Mouse (Mus musculus) limb, embryonic 15.5 days (tissue): ENCODE measurements around the gene Nadsyn1. TPM values are rescaled to one million over a fixed set of nuclear protein-coding genes. Genes with fewer than 3 reads are reported as not detected.

ENCODE experiments used
- ATAC-seq: fragments of 200-750 bp; cut with Nextera tagmentation; 2 replicates; pipeline ENCODE4 v1.8.0; 2017; ENCODE audit warnings: low read depth, moderate TSS enrichment; ENCODE audit not compliant: insufficient number of reproducible peaks, low FRiP score, low TSS enrichment
- H3K27ac ChIP-seq: fragments of 300-500 bp; sonication (generic); 2 replicates; pipeline ENCODE4 v1.5.1; 2015; ENCODE audit warnings: moderate library complexity, mild to moderate bottlenecking, inconsistent platforms
- H3K27me3 ChIP-seq: fragments of 300-500 bp; sonication (generic); 2 replicates; pipeline ENCODE4 v1.6.1; 2015; ENCODE audit warnings: inconsistent platforms
- H3K36me3 ChIP-seq: fragments of 300-500 bp; sonication (generic); 2 replicates; pipeline ENCODE4 v1.6.1; 2015; ENCODE audit warnings: inconsistent platforms
- H3K4me1 ChIP-seq: fragments of 300-500 bp; sonication (generic); 2 replicates; pipeline ENCODE4 v1.6.1; 2015; ENCODE audit warnings: inconsistent platforms
- H3K4me2 ChIP-seq: fragments of 300-500 bp; sonication (generic); 2 replicates; pipeline ENCODE4 v1.6.1; 2015; ENCODE audit warnings: mild to moderate bottlenecking, inconsistent platforms
- H3K4me3 ChIP-seq: fragments of 300-500 bp; sonication (generic); 2 replicates; pipeline ENCODE4 v1.5.1; 2015; ENCODE audit warnings: mild to moderate bottlenecking, inconsistent platforms
- H3K9ac ChIP-seq: fragments of 300-500 bp; sonication (generic); 2 replicates; pipeline ENCODE4 v1.6.1; 2015; ENCODE audit warnings: inconsistent platforms
- H3K9me3 ChIP-seq: fragments of 300-500 bp; sonication (generic); 2 replicates; pipeline ENCODE4 v1.6.1; 2016; ENCODE audit warnings: inconsistent platforms
- WGBS: fragments of 180-500 bp; shearing (Covaris S2); methylation state at CpG from one replicate; pipeline ENCODE4 v1.1.7; 2015; 5-methylcytosine and 5-hydroxymethylcytosine counted together
- polyA plus RNA-seq: library from polyadenylated mRNA; unstranded; fragments of >200 nt; fragmentation: Nextera tagmentation; extraction: Ambion mirVana; gene quantifications from 2 replicates; pipeline ENCODE4 v1.2.1, GENCODE M21; 2015

Gene Nadsyn1
- polyA plus RNA-seq, 1 experiment from 2014 or later: 6.6 TPM

GRCm38 (mm10) chr7:143798783-143799182 is 23.9 kb downstream of the Nadsyn1 start:
- Histone ChIP-seq H3K4me2 (no peak overlapping the region), H3K4me3 (no peak overlapping the region), H3K27me3 (no peaks in the 10 kb centered on the region), H3K36me3 (peaks cover 74% of the 10 kb centered on the region), H3K4me1 (no peaks in the 10 kb centered on the region), H3K9ac (no peak overlapping the region), H3K9me3 (no peaks in the 10 kb centered on the region), H3K27ac (no peak overlapping the region)
- ATAC-seq: no peak
- WGBS: 95% methylated on average over 4 of the region's 4 CpGs

- H3K4me1 ChIP-seq: no peaks in the 10 kb centered on the region
- no peak overlapping the region for H3K9ac ChIP-seq
- no peak for ATAC-seq
- no peak overlapping the region for H3K27ac ChIP-seq
- H3K27me3 ChIP-seq: no peaks in the 10 kb centered on the region
- H3K36me3 ChIP-seq: peaks cover 32% of the 10 kb centered on the region
- H3K4me3 ChIP-seq: no peak overlapping the region
- WGBS: 48% methylated on average over 4 of the region's 4 CpGs
- H3K9me3 ChIP-seq: no peaks in the 10 kb centered on the region
- no peak overlapping the region for H3K4me2 ChIP-seq
Observed at GRCm38 (mm10) chr7:143793121-143793520, 29.5 kb downstream of the Nadsyn1 start.

- H3K27ac ChIP-seq: no peak overlapping the region
- H3K9ac ChIP-seq: no peak overlapping the region
- no peak for ATAC-seq
- no peak overlapping the region for H3K4me2 ChIP-seq
- H3K4me3 ChIP-seq: no peak overlapping the region
- H3K27me3 ChIP-seq: no peaks in the 10 kb centered on the region
- H3K36me3 ChIP-seq: peaks cover 25% of the 10 kb centered on the region
- no peaks in the 10 kb centered on the region for H3K4me1 ChIP-seq
- WGBS: 83% methylated on average over 6 of the region's 6 CpGs
- H3K9me3 ChIP-seq: no peaks in the 10 kb centered on the region
Observed at GRCm38 (mm10) chr7:143792336-143792985, 30.2 kb downstream of the Nadsyn1 start.

GRCm38 (mm10) chr7:143783996-143784829 is 38.4 kb downstream of the Nadsyn1 start, which contains the start of gene Mrgpre:
Gene Mrgpre, minus strand, starts transcription at chr7:143784500.
- 3% methylated on average over 21 of the region's 21 CpGs for WGBS
- Histone ChIP-seq H3K27me3 (no peaks in the 10 kb centered on the region), H3K27ac (peak within 1 kb of the TSS; percentile 67), H3K4me1 (peaks cover 26% of the 10 kb centered on the region), H3K9ac (peak within 1 kb of the TSS; percentile 23; the same call in 1 of the 2 replicates), H3K36me3 (no peaks in the 10 kb centered on the region), H3K4me3 (peak within 1 kb of the TSS; percentile 40), H3K9me3 (no peaks in the 10 kb centered on the region), H3K4me2 (peak within 1 kb of the TSS; percentile 65)
- peak; percentile 83 for ATAC-seq

- WGBS: 20% methylated on average over 6 of the region's 6 CpGs
- ATAC-seq: no peak
- H3K4me2 ChIP-seq: peak overlapping the region; percentile 65
Observed at GRCm38 (mm10) chr7:143783378-143783995, 39.2 kb downstream of the Nadsyn1 start.

GRCm38 (mm10) chr7:143777375-143777774 is 45.3 kb downstream of the Nadsyn1 start:
- Histone ChIP-seq H3K4me2 (no peak overlapping the region), H3K9me3 (no peaks in the 10 kb centered on the region), H3K4me1 (no peaks in the 10 kb centered on the region), H3K4me3 (no peak overlapping the region), H3K36me3 (no peaks in the 10 kb centered on the region), H3K27me3 (no peaks in the 10 kb centered on the region), H3K9ac (no peak overlapping the region), H3K27ac (no peak overlapping the region)
- no peak for ATAC-seq
- 63% methylated on average over 2 of the region's 2 CpGs for WGBS

More at GRCm38 (mm10) chr7:143783378-143783995, 39.2 kb downstream of the Nadsyn1 start:
- Histone ChIP-seq H3K9me3 (no peaks in the 10 kb centered on the region), H3K27me3 (no peaks in the 10 kb centered on the region), H3K36me3 (no peaks in the 10 kb centered on the region), H3K4me3 (peak overlapping the region; percentile 40), H3K27ac (peak overlapping the region; percentile 67; the same call in 1 of the 2 replicates), H3K4me1 (peaks cover 26% of the 10 kb centered on the region), H3K9ac (peak overlapping the region; percentile 23; the same call in 1 of the 2 replicates)

- Histone ChIP-seq H3K36me3 (no peaks in the 10 kb centered on the region), H3K27ac (no peak overlapping the region)
Observed at GRCm38 (mm10) chr7:143776137-143776536, 46.5 kb downstream of the Nadsyn1 start.

GRCm38 (mm10) chr7:143769461-143769860 is 53.2 kb downstream of the Nadsyn1 start:
- no peaks in the 10 kb centered on the region for H3K9me3 ChIP-seq
- WGBS: 26% methylated on average over 1 of the region's 1 CpGs
- no peaks in the 10 kb centered on the region for H3K4me1 ChIP-seq
- no peak overlapping the region for H3K4me3 ChIP-seq
- no peak for ATAC-seq
- no peak overlapping the region for H3K27ac ChIP-seq
- H3K9ac ChIP-seq: no peak overlapping the region
- no peak overlapping the region for H3K4me2 ChIP-seq
- H3K36me3 ChIP-seq: no peaks in the 10 kb centered on the region
- H3K27me3 ChIP-seq: peaks cover 23% of the 10 kb centered on the region

More at GRCm38 (mm10) chr7:143776137-143776536, 46.5 kb downstream of the Nadsyn1 start:
- WGBS: 30% methylated on average over 3 of the region's 3 CpGs
- Histone ChIP-seq H3K9me3 (no peaks in the 10 kb centered on the region), H3K9ac (no peak overlapping the region), H3K4me1 (no peaks in the 10 kb centered on the region), H3K27me3 (no peaks in the 10 kb centered on the region), H3K4me2 (no peak overlapping the region), H3K4me3 (no peak overlapping the region)
- ATAC-seq: no peak

GRCm38 (mm10) chr7:143768267-143768666 is 54.4 kb downstream of the Nadsyn1 start:
- Histone ChIP-seq H3K4me3 (no peak overlapping the region), H3K9ac (no peak overlapping the region), H3K36me3 (no peaks in the 10 kb centered on the region), H3K9me3 (no peaks in the 10 kb centered on the region), H3K27me3 (peaks cover 31% of the 10 kb centered on the region), H3K4me2 (no peak overlapping the region), H3K4me1 (no peaks in the 10 kb centered on the region), H3K27ac (no peak overlapping the region)
- 68% methylated on average over 6 of the region's 6 CpGs for WGBS
- ATAC-seq: no peak

- ATAC-seq: no peak
- Histone ChIP-seq H3K9me3 (no peaks in the 10 kb centered on the region), H3K4me1 (no peaks in the 10 kb centered on the region), H3K27ac (no peak within 1 kb of the TSS), H3K4me2 (no peak within 1 kb of the TSS), H3K9ac (no peak within 1 kb of the TSS), H3K27me3 (peaks cover 31% of the 10 kb centered on the region), H3K36me3 (no peaks in the 10 kb centered on the region), H3K4me3 (no peak within 1 kb of the TSS)
- WGBS: 36% methylated on average over 6 of the region's 6 CpGs
Observed at GRCm38 (mm10) chr7:143766893-143767292, 55.8 kb downstream of the Nadsyn1 start, which contains the start of gene Mrgprg. Gene Mrgprg, minus strand, starts transcription at chr7:143766993.

- H3K27ac ChIP-seq: no peak overlapping the region
- H3K9ac ChIP-seq: no peak overlapping the region
- H3K9me3 ChIP-seq: no peaks in the 10 kb centered on the region
- no peak overlapping the region for H3K4me2 ChIP-seq
- WGBS: 69% methylated on average over 19 of the region's 19 CpGs
- no peak for ATAC-seq
- no peaks in the 10 kb centered on the region for H3K4me1 ChIP-seq
- H3K36me3 ChIP-seq: no peaks in the 10 kb centered on the region
- H3K4me3 ChIP-seq: no peak overlapping the region
- H3K27me3 ChIP-seq: peaks cover 31% of the 10 kb centered on the region
Observed at GRCm38 (mm10) chr7:143764876-143765530, 57.6 kb downstream of the Nadsyn1 start.
